Mouse (Mus musculus): ENCODE measurements at regions not wholly inside any gene's neighbourhood (a gene's known extent, or its start where the extent isn't known, plus 50 kb on each side); places are given as distances from the start of the nearest gene placed in this dataset.
A peak's percentile ranks its signal among the peaks of the same experiment; 100 is the strongest.

DNA sequence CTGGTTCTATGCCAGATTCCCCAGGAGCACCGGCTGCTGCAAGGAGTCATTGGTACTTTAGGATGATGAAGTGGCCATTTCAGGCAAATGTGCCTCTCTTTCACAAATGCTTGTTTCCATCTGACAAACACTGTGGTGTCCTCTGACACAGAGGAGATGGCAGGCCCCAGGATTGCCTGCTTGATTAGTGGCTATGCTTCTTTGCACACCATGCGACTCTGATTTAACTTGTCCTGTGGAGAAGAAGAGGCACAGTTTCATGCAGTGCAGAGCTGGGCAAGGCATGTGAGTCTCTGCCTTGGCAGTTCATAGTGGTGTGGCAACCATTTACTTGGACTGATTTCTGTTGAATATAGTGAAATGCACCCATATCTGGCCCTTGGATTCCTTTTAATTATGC is 308.4 kb downstream of the Lmo7 start:
- Histone ChIP-seq H3K9ac (replicated peaks) (no peak overlapping the region), H3K4me3 (no peak overlapping the region), H3K9me3 (no peaks in the 10 kb centered on the region), H3K27me3 (no peaks in the 10 kb centered on the region), H3K27ac (replicated peaks) (no peak overlapping the region), H3K4me1 (no peaks in the 10 kb centered on the region), H3K36me3 (no peaks in the 10 kb centered on the region), H3K4me2 (replicated peaks) (no peak overlapping the region)
- WGBS: 82% methylated on average over 2 of the region's 2 CpGs
- no peak for ATAC-seq (replicated peaks)

DNA sequence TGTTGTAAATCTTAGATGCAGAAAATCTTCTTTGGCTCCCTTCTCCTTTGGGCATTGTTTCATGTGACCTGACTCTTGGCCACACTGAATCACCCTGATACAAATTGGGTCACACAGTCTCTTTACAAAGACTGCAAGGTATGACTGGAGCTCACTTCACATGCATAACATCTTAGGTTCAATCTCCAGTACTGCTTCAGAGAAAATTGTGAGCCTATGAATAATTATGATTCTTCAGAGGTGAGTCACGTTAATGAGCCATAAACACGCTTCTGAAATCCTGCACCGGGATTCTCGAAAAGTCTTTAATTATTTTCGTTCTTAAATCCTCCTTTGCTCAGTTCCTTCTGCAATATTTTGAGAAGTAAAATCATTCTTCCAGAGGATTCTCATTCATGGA is 307.7 kb downstream of the Lmo7 start:
- Histone ChIP-seq H3K27me3 (no peaks in the 10 kb centered on the region), H3K27ac (replicated peaks) (no peak overlapping the region), H3K4me2 (replicated peaks) (no peak overlapping the region), H3K36me3 (no peaks in the 10 kb centered on the region), H3K4me1 (no peaks in the 10 kb centered on the region), H3K4me3 (no peak overlapping the region), H3K9ac (replicated peaks) (no peak overlapping the region), H3K9me3 (no peaks in the 10 kb centered on the region)
- ATAC-seq (replicated peaks): no peak
- WGBS: 90% methylated on average over 5 of the region's 5 CpGs

DNA sequence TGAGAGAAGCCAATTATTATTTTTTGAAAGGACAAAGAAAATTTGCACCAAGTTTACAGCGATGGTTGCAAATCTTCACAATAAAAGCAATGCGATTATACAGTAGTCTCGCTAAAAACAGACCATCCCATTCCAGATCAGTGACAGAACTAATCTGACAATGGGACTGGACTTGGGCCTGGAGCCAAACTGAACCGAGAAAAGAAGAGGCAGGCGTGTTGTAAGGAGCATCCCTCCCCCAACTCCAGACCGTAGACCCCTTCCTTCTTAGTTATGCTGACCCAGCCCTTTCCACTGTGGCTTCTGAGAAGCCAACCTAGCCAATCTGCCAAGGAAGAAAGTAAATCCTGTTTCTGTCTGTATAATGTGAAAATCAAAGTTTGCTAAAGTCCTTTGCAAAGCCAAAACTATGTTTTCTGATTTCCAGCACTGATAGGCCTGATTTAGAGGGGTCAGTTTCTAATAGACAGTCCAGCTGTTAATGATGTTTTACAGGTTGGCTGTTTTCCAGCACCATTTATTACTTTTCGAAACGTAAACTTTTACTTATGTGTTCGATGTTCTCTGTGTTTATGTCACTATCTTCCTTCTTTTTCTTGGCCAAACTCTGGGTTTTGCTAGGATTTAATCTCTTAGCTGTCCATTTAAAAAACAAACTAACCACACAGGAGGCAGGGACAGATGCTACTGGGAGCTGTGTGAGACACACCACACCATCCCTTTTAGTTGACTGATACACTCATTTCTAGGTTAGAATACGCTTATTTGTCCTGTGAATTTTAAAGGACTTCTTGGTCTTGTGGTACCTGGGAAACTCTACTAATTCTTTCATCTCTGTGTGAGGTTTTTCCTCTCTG is 301.5 kb downstream of the Lmo7 start:
- 64% methylated on average over 10 of the region's 10 CpGs for WGBS
- no peak for ATAC-seq (replicated peaks)
- Histone ChIP-seq H3K4me2 (replicated peaks) (no peak overlapping the region), H3K27ac (replicated peaks) (no peak overlapping the region), H3K4me3 (no peak overlapping the region), H3K9me3 (no peaks in the 10 kb centered on the region), H3K9ac (replicated peaks) (no peak overlapping the region), H3K4me1 (no peaks in the 10 kb centered on the region; the same call in 1 of the 2 replicates), H3K27me3 (no peaks in the 10 kb centered on the region), H3K36me3 (no peaks in the 10 kb centered on the region)

DNA sequence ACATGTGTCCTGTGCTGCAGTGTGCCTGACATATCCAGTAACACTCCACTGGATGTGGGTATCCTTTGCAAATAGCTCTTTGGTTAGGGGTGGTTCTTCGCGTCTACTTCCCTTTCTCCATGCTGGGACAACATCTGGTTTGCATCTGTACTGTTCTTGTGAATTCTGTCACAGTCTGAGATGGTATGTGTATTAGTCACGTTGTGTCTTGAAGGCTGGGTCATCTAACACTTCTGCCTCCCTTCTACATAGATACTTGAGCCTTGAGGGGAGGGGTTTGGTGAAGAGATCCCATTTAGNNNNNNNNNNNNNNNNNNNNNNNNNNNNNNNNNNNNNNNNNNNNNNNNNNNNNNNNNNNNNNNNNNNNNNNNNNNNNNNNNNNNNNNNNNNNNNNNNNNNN is 294.9 kb downstream of the Lmo7 start:
- WGBS: 83% methylated on average over 3 of the region's 3 CpGs
- Histone ChIP-seq H3K27ac (replicated peaks) (no peak overlapping the region), H3K27me3 (no peaks in the 10 kb centered on the region), H3K9ac (replicated peaks) (no peak overlapping the region), H3K4me1 (no peaks in the 10 kb centered on the region), H3K9me3 (no peaks in the 10 kb centered on the region), H3K4me2 (replicated peaks) (no peak overlapping the region), H3K4me3 (no peak overlapping the region), H3K36me3 (no peaks in the 10 kb centered on the region)
- no peak for ATAC-seq (replicated peaks)

DNA sequence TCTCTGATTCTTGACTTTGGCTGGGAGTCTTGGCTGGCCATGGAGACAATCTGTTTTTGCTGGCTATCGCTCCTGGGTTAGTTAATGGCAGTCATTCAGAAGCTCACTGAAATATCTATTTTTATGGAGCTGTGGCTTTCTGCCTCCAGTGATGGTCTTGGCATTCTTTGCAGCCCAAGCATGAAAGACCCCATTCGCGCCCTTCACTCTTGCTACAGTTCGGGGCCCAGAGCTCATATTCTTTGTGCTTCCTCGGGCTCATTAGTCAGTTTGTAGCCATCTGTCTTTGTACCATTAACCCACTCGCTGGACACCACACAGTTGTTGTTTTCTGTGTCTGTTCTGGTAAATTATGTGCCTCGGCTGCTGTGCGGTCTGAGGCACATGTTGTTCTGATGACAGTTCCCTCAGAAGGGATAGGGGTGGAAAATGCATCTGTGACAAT is 290.4 kb downstream of the Lmo7 start:
- Histone ChIP-seq H3K27me3 (no peaks in the 10 kb centered on the region), H3K9ac (replicated peaks) (no peak overlapping the region), H3K36me3 (no peaks in the 10 kb centered on the region), H3K4me1 (0 out of 2 replicates have a peak, but pooled peaks cover 5% of the 10 kb centered on the region), H3K27ac (replicated peaks) (peak overlapping the region; percentile 47; the same call in 1 of the 2 replicates), H3K4me2 (replicated peaks) (no peak overlapping the region), H3K4me3 (no peak overlapping the region), H3K9me3 (no peaks in the 10 kb centered on the region)
- peak; percentile 75 for ATAC-seq (replicated peaks)
- WGBS: 54% methylated on average over 8 of the region's 8 CpGs

DNA sequence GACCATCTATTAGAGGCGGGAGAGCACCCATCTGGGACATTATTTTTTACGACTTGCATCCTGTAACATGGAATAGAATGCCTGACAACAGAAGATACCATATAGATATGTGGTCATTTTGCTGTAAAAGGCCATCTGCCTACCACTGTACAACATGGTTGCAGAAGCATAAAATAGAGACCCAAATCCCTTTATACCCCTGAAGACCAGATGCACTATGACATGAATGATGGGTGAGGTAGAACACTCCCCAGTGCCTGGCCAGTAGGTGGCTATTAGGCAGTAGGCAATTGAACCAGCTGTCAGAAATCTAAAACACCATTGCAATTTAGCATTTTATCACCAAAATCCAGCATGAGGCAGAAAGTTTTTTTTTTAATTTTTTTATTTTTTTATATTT is 289.6 kb downstream of the Lmo7 start:
- no peaks in the 10 kb centered on the region for H3K36me3 ChIP-seq
- no peak overlapping the region for H3K4me3 ChIP-seq
- no peak overlapping the region for H3K4me2 ChIP-seq (replicated peaks)
- H3K4me1 ChIP-seq: 0 out of 2 replicates have a peak, but pooled peaks cover 5% of the 10 kb centered on the region
- no peak overlapping the region for H3K27ac ChIP-seq (replicated peaks)
- WGBS: 87% methylated on average over 2 of the region's 2 CpGs
- no peaks in the 10 kb centered on the region for H3K27me3 ChIP-seq
- no peaks in the 10 kb centered on the region for H3K9me3 ChIP-seq
- ATAC-seq (replicated peaks): no peak
- no peak overlapping the region for H3K9ac ChIP-seq (replicated peaks)

DNA sequence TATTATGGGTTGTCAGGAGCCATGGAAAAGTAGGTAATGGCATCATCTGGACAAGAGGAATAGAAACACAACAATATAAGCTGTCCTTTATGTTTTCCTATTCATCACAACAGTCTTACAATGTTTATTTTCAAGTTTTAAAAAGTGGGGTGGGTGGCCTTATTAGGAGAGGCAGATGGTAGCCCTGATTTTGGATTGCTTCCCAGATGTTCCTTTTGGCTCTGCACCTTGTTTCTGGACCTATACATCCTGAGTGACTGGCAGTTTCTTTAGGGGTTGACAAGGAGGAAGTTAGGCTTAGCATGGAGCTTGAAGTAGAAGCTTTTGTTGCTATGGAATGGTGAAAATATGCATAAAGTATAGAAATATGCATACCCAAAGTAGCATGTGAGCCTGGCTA is 286.8 kb downstream of the Lmo7 start:
- ATAC-seq (replicated peaks): no peak

DNA sequence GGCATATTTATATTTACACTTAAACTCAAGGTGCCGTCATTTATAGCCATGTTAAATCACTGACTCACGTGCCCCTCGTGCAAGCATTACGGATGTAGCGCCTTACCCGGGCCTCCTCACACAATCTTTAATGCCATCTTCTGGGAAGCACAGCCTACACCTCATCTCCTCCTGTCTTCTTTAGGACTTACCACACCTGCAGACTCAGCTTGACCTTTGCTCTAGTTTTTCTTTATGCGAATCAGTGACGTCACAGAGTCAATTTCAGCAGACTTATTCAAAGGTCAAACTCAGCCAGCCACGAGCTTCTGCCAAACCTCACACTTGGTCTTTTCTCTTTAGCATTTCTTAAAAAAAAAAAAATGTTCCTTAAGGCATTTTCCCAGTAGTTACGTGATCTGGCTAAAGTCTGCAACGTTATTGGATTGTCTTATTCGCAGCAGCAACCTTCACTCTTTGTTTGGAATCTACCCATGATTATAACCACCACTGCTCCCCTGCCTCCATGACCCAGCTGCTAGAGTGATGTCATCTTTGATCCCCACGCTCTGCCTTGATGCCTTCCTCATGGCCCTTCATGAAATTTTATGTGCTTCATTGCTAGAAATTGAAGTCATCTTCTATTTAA is 285.3 kb downstream of the Lmo7 start:
- Histone ChIP-seq H3K4me1 (0 out of 2 replicates have a peak, but pooled peaks cover 5% of the 10 kb centered on the region), H3K36me3 (no peaks in the 10 kb centered on the region), H3K4me2 (replicated peaks) (no peak overlapping the region), H3K27me3 (no peaks in the 10 kb centered on the region), H3K27ac (replicated peaks) (no peak overlapping the region), H3K9ac (replicated peaks) (no peak overlapping the region), H3K4me3 (no peak overlapping the region), H3K9me3 (no peaks in the 10 kb centered on the region)
- 89% methylated on average over 13 of the region's 13 CpGs for WGBS
- ATAC-seq (replicated peaks): no peak

More for the DNA sequence above, 286.8 kb downstream of the Lmo7 start:
- no peak overlapping the region for H3K9ac ChIP-seq (replicated peaks)
- H3K4me1 ChIP-seq: 0 out of 2 replicates have a peak, but pooled peaks cover 5% of the 10 kb centered on the region
- no peaks in the 10 kb centered on the region for H3K9me3 ChIP-seq
- no peak overlapping the region for H3K4me2 ChIP-seq (replicated peaks)
- H3K27me3 ChIP-seq: no peaks in the 10 kb centered on the region
- no peaks in the 10 kb centered on the region for H3K36me3 ChIP-seq
- H3K4me3 ChIP-seq: no peak overlapping the region
- H3K27ac ChIP-seq (replicated peaks): no peak overlapping the region

DNA sequence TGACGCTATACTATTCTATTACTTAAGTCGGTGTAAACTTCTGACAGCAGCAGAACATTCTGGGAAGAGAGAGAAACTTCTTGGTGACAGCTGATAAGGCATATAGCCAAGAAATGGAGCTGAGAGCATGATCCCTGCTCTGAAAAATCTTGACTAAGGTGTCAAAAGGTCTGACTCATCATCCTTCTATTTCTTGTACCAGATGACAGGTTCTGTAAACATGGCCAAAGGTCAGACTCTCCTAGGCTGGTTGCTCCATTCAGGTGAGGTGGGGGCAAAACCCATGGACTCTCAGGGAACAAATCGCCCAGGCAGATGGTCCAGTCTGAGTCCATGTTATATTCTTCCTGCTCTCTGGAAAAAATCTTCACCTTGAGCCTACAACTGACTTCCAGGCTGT is 283.5 kb downstream of the Lmo7 start:
- no peak overlapping the region for H3K9ac ChIP-seq (replicated peaks)
- H3K9me3 ChIP-seq: no peaks in the 10 kb centered on the region
- 0 out of 2 replicates have a peak, but pooled peaks cover 5% of the 10 kb centered on the region for H3K4me1 ChIP-seq
- WGBS: 88% methylated on average over 3 of the region's 3 CpGs
- H3K27me3 ChIP-seq: no peaks in the 10 kb centered on the region
- H3K4me2 ChIP-seq (replicated peaks): no peak overlapping the region
- ATAC-seq (replicated peaks): no peak
- no peak overlapping the region for H3K27ac ChIP-seq (replicated peaks)
- H3K36me3 ChIP-seq: no peaks in the 10 kb centered on the region
- H3K4me3 ChIP-seq: no peak overlapping the region

DNA sequence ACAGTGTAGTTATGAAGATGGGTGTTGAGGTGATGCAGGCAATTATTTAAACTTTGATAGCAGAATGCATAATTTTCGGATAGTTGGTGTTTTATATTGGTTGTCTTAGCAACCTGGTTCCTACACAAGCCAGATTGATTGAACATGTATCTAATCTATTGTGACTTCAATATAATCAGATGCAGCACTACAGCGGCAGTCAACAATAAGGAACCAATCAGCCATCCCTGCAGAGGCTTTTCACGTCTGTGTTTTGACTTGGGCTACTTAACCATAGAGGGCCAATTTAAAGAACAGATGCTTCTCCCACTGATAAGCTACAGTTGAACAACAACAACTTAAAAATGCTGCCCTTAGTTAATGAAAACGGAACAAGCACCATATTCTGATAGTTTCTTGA is 267.8 kb downstream of the Lmo7 start:
- 34% methylated on average over 4 of the region's 4 CpGs for WGBS
- no peak for ATAC-seq (replicated peaks)
- H3K9me3 ChIP-seq: no peaks in the 10 kb centered on the region
- H3K27ac ChIP-seq (replicated peaks): no peak overlapping the region
- no peaks in the 10 kb centered on the region for H3K4me1 ChIP-seq
- no peak overlapping the region for H3K9ac ChIP-seq (replicated peaks)
- H3K27me3 ChIP-seq: no peaks in the 10 kb centered on the region
- no peak overlapping the region for H3K4me3 ChIP-seq
- H3K4me2 ChIP-seq (replicated peaks): no peak overlapping the region
- H3K36me3 ChIP-seq: no peaks in the 10 kb centered on the region

DNA sequence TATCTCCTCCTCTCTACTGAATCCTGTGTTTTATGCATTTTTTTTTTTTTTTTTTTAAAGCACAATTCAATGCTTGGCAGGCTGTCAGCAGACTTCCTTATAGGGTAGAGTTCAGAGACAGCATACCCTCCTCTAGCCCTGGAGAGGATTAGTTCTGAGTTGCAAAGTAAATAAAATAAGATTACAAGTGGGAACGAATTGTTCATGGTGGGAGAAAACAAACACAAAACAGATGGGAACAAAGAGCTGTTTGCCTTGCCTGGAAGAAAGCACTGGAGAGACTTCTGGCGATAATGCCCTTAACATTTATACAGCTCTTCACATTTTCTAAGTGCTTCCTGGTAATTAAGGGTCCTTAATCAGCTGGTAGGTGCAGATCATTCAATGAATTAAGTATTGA is 254.6 kb downstream of the Lmo7 start:
- Histone ChIP-seq H3K27ac (replicated peaks) (no peak overlapping the region), H3K4me2 (replicated peaks) (no peak overlapping the region), H3K36me3 (no peaks in the 10 kb centered on the region), H3K4me1 (no peaks in the 10 kb centered on the region), H3K27me3 (no peaks in the 10 kb centered on the region), H3K9me3 (no peaks in the 10 kb centered on the region), H3K9ac (replicated peaks) (no peak overlapping the region), H3K4me3 (no peak overlapping the region)
- 23% methylated on average over 2 of the region's 2 CpGs for WGBS
- no peak for ATAC-seq (replicated peaks)
